Mouse (Mus musculus) gastrocnemius, adult 2 months (tissue): Measurements from ENCODE around the gene Srgn. TPM values are rescaled to one million over a fixed set of nuclear protein-coding genes. Genes with fewer than 3 reads are reported as not detected.

Experiments used
- DNase-seq: peaks from one replicate; pipeline ENCODE4 v3.0.0; 2022
- H3K27ac ChIP-seq: fragments of 200-600 bp; 2 replicates; pipeline ENCODE4 v1.8.1; 2022; ENCODE audit warnings: mild to moderate bottlenecking
- H3K4me3 ChIP-seq: fragments of 200-600 bp; 2 replicates; pipeline ENCODE4 v1.8.1; 2022; ENCODE audit warnings: mild to moderate bottlenecking, moderate library complexity
- CTCF ChIP-seq: fragments of 200-600 bp; IDR thresholded peaks from 2 replicates; pipeline ENCODE4 v1.8.1; 2022; ENCODE audit warnings: antibody characterized with exemption, mild to moderate bottlenecking, moderate library complexity
- intact Hi-C: fragments of 180-260 bp; cut with DNase I; formaldehyde crosslinking; loops from one replicate; pipeline ENCODE4 v1.15.1; 2025
- total RNA-seq, 2 experiments: library from RNA; stranded (reverse); gene quantifications; 2 replicates each; pipeline ENCODE4 v1.2.3; 2021

The Srgn gene
- total RNA-seq, 2 experiments from 2014 or later, result 12.9 to 19.7 TPM

- H3K4me3 ChIP-seq, result peak overlapping the region; percentile 75
- no peak for TF ChIP-seq CTCF
- peak overlapping the region; percentile 92 for H3K27ac ChIP-seq
- no peak for DNase-seq
- intact Hi-C loops, result no loop called here
Measured at GRCm38 (mm10) chr10:62509032-62509656, 18.1 kb downstream of the Srgn start.

- DNase-seq, result peak; percentile 44
- Histone ChIP-seq H3K4me3 (peak overlapping the region; percentile 75), H3K27ac (peak overlapping the region; percentile 92)
- intact Hi-C loops, result no loop called here
- TF ChIP-seq CTCF, result no peak
Measured at GRCm38 (mm10) chr10:62508459-62508858, 18.8 kb downstream of the Srgn start.

GRCm38 (mm10) chr10:62507591-62508308 lies 19.5 kb downstream of the Srgn start:
- intact Hi-C loops, result no loop called here
- TF ChIP-seq CTCF, result no peak
- Histone ChIP-seq H3K4me3 (peak overlapping the region; percentile 75), H3K27ac (peak overlapping the region; percentile 92)
- DNase-seq, result peak; percentile 73

GRCm38 (mm10) chr10:62507071-62507470 lies 20.2 kb downstream of the Srgn start:
- intact Hi-C loops, result no loop called here
- Histone ChIP-seq H3K27ac (peak overlapping the region; percentile 92), H3K4me3 (peak overlapping the region; percentile 75)
- DNase-seq, result no peak
- TF ChIP-seq CTCF, result no peak

- intact Hi-C loops, result no loop called here
- no peak for DNase-seq
- TF ChIP-seq CTCF, result no peak
- Histone ChIP-seq H3K27ac (peak overlapping the region; percentile 92), H3K4me3 (peak overlapping the region; percentile 75)
Measured at GRCm38 (mm10) chr10:62506019-62506556, 21.2 kb downstream of the Srgn start.

- DNase-seq, result no peak
- intact Hi-C loops, result no loop called here
- no peak for TF ChIP-seq CTCF
- H3K27ac ChIP-seq, result peak overlapping the region; percentile 92
- H3K4me3 ChIP-seq, result peak overlapping the region; percentile 75
Measured at GRCm38 (mm10) chr10:62505224-62505983, 21.8 kb downstream of the Srgn start.

GRCm38 (mm10) chr10:62503836-62504628 lies 23.2 kb downstream of the Srgn start:
- H3K4me3 ChIP-seq, result peak overlapping the region; percentile 36
- H3K27ac ChIP-seq, result peak overlapping the region; percentile 62
- no peak for DNase-seq
- TF ChIP-seq CTCF, result no peak
- intact Hi-C loops, result no loop called here

GRCm38 (mm10) chr10:62503353-62503752 lies 23.9 kb downstream of the Srgn start:
- peak overlapping the region; percentile 62 for H3K27ac ChIP-seq
- no peak for DNase-seq
- intact Hi-C loops, result no loop called here
- no peak for TF ChIP-seq CTCF
- peak overlapping the region; percentile 36 for H3K4me3 ChIP-seq

GRCm38 (mm10) chr10:62501951-62502350 lies 25.3 kb downstream of the Srgn start:
- Histone ChIP-seq H3K27ac (no peak overlapping the region), H3K4me3 (no peak overlapping the region)
- intact Hi-C loops, result no loop called here
- no peak for TF ChIP-seq CTCF
- no peak for DNase-seq

- no peak for DNase-seq
- peak overlapping the region; percentile 35 for H3K4me3 ChIP-seq
- peak overlapping the region; percentile 59 for H3K27ac ChIP-seq
- TF ChIP-seq CTCF, result no peak
- intact Hi-C loops, result loop anchor here (1.0 kb wide), 1 partner anchor 48 kb away; no protein-coding TSS in a partner anchor
Measured at GRCm38 (mm10) chr10:62500916-62501615, 26.2 kb downstream of the Srgn start.
